Mouse (Mus musculus) embryonic facial prominence, embryonic 12.5 days (tissue): ENCODE results near the gene Taf6l. TPM values are rescaled to one million over a fixed set of nuclear protein-coding genes. Genes with fewer than 3 reads are reported as not detected.

Experiments used
- ATAC-seq: fragments of 200-750 bp; cut with Nextera tagmentation; 2 replicates; pipeline ENCODE4 v1.8.0; 2017; ENCODE audit not compliant: insufficient number of reproducible peaks, insufficient read depth, low FRiP score, low TSS enrichment
- H3K27ac ChIP-seq: fragments of 300-500 bp; sonication (generic); 2 replicates; pipeline ENCODE4 v1.5.1; 2016; ENCODE audit warnings: mild to moderate bottlenecking
- H3K27me3 ChIP-seq: fragments of 300-500 bp; sonication (generic); 2 replicates; pipeline ENCODE4 v1.6.1; 2016; ENCODE audit warnings: mild to moderate bottlenecking, moderate library complexity
- H3K36me3 ChIP-seq: fragments of 300-500 bp; sonication (generic); 2 replicates; pipeline ENCODE4 v1.6.1; 2016; ENCODE audit warnings: mild to moderate bottlenecking
- H3K4me1 ChIP-seq: fragments of 300-500 bp; sonication (generic); 2 replicates; pipeline ENCODE4 v1.6.1; 2016
- H3K4me2 ChIP-seq: fragments of 300-500 bp; sonication (generic); replicated peaks from 2 replicates; pipeline ENCODE4 v1.6.1; 2016; ENCODE audit warnings: mild to moderate bottlenecking, moderate library complexity
- H3K4me3 ChIP-seq: fragments of 300-500 bp; sonication (generic); 2 replicates; pipeline ENCODE4 v1.5.1; 2016; ENCODE audit warnings: mild to moderate bottlenecking
- H3K9ac ChIP-seq: fragments of 300-500 bp; sonication (generic); 2 replicates; pipeline ENCODE4 v1.6.1; 2016; ENCODE audit warnings: mild to moderate bottlenecking, moderate library complexity
- H3K9me3 ChIP-seq: fragments of 300-500 bp; sonication (generic); 2 replicates; pipeline ENCODE4 v1.6.1; 2016; ENCODE audit warnings: mild to moderate bottlenecking, moderate library complexity
- WGBS: fragments of 180-500 bp; shearing (Covaris S2); methylation state at CpG from one replicate; pipeline ENCODE4 v1.1.7; 2016; 5-methylcytosine and 5-hydroxymethylcytosine counted together
- polyA plus RNA-seq: library from polyadenylated mRNA; unstranded; fragments of >200 nt; fragmentation: Nextera tagmentation; extraction: Ambion mirVana; gene quantifications from 2 replicates; pipeline ENCODE4 v1.2.1, GENCODE M21; 2016

Taf6l gene
- polyA plus RNA-seq, 1 experiment from 2014 or later: 40.4 TPM

DNA sequence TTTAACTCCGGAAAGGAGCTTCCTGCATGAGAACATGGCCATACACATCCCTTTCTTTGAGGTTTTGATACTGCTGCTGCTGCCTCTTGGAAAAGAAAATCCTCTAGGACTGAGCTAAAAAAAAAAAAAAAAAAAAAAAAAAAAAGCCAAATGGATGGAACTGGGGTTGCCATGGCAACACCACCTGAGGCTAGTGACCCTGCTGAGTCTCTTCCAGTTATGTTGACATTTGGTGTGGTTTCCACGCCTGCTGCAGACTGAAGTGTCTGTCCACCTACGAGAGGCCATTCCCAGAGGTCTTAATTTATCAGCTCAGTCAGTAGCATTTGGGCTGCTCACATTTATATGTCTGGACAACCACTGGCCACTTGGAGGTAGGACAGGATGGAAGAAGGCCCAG is 2.3 kb upstream of the Taf6l start:
- no peak overlapping the region for H3K4me2 ChIP-seq
- ATAC-seq: no peak
- H3K27ac ChIP-seq: no peak overlapping the region
- peaks cover 6% of the 10 kb centered on the region; the same call in 1 of the 2 replicates for H3K4me1 ChIP-seq
- H3K9me3 ChIP-seq: peaks cover 5% of the 10 kb centered on the region; the same call in 1 of the 2 replicates
- no peak overlapping the region for H3K4me3 ChIP-seq
- H3K9ac ChIP-seq: no peak overlapping the region
- 26% methylated on average over 3 of the region's 3 CpGs for WGBS
- no peaks in the 10 kb centered on the region for H3K27me3 ChIP-seq
- H3K36me3 ChIP-seq: peaks cover 18% of the 10 kb centered on the region

DNA sequence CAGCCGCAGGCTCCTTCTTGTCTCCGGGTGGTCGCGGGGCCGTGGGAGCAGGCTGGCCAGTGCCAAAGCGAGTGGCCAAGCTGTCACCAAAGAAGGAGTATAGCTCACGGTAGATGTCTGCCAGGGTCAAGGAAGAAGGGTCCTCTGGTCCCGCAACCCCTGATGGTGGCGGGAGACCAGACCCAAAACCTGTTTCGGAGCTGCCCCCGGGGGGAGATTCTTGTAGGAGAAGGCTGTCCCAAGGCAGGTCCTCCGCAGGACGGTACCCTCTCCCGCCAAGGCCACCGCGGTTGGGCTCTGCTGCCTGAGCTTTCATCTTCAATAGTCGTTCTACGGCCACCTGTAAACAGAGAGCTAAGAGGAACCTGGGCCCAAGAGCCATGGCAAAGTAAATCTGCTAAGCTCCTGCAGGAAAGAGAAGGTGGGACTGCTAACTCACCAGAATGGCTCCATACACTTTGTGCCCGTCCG is 11.2 kb downstream of the Taf6l start:
- WGBS: 5% methylated on average over 20 of the region's 20 CpGs
- Histone ChIP-seq H3K27ac (peak overlapping the region; percentile 99), H3K9me3 (no peaks in the 10 kb centered on the region), H3K9ac (peak overlapping the region; percentile 96), H3K36me3 (peaks cover 33% of the 10 kb centered on the region), H3K27me3 (no peaks in the 10 kb centered on the region), H3K4me2 (peak overlapping the region; percentile 95), H3K4me1 (peaks cover 31% of the 10 kb centered on the region), H3K4me3 (peak overlapping the region; percentile 78)
- ATAC-seq: peak; percentile 10; the same call in 1 of the 2 replicates

DNA sequence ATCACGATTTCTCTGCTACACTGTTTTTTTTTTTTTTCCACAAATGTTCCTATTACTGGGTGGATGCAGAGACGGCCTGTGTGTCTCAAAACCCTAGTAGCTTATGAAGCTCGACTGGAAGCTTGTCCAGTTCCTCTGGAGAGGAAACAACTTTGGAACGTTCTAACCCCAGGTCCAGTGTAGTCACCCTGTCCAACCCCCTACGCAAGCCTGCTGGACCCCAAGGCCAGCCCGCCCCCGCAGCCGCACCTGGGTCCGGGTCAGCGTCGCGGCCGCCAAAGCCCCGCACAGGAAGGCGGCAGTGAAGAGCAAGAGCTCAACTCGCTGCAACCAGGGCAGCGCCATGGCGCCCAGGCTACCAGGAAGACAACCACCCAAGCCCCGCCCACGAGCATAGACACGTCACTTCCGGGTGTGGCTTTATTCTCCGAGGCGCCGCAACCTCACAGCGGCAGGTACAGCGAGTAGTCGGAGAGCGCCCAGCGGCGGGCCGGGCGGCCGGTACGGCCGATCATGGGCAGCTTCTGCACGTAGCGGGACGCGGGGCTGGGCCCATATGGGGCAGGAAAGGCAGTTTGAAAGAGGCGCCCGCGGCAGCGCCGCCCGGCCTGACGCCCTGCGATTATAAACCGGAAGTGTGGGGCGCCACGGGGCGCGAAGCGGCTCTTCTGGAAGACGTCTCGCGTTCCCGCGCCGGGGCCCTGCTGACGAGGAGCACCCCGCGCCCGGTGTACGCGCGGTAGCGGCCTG is 12.0 kb downstream of the Taf6l start, which contains the start of gene Tmem179b:
Gene Tmem179b, minus strand, starts transcription at position 382 of the 750 bp plus-strand sequence.
- ATAC-seq: peak; percentile 81
- peaks cover 31% of the 10 kb centered on the region for H3K4me1 ChIP-seq
- H3K4me2 ChIP-seq: peak within 1 kb of the TSS; percentile 95
- H3K4me3 ChIP-seq: peak within 1 kb of the TSS; percentile 78
- H3K27me3 ChIP-seq: no peaks in the 10 kb centered on the region
- no peaks in the 10 kb centered on the region for H3K9me3 ChIP-seq
- H3K27ac ChIP-seq: peak within 1 kb of the TSS; percentile 99
- peaks cover 34% of the 10 kb centered on the region for H3K36me3 ChIP-seq
- H3K9ac ChIP-seq: peak within 1 kb of the TSS; percentile 96
- under 1% methylated on average over 67 of the region's 68 CpGs for WGBS

DNA sequence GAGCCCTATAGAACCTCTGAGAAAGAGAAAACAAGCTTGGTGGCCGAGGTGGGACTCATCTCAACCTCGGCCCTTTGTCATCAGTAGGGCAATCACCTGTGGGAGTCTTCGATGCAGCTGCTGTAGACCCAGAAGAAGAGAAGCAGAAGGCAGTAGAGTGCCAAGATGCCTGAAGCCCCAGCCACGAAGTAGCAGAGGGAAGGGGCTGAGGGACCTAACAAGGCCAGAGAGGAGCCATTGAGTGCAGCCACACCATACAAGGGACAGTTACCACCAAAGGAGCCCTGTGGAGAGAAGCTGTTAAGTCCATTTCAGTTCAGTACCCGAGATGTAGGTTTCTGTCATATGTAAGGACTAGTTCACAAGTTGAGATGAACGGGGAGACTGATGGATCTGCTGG is 12.8 kb downstream of the Taf6l start:
- H3K9me3 ChIP-seq: no peaks in the 10 kb centered on the region
- peaks cover 40% of the 10 kb centered on the region for H3K36me3 ChIP-seq
- H3K4me2 ChIP-seq: peak overlapping the region; percentile 95
- peak overlapping the region; percentile 99 for H3K27ac ChIP-seq
- peak overlapping the region; percentile 96 for H3K9ac ChIP-seq
- H3K4me1 ChIP-seq: peaks cover 31% of the 10 kb centered on the region
- no peak for ATAC-seq
- peak overlapping the region; percentile 78 for H3K4me3 ChIP-seq
- no peaks in the 10 kb centered on the region for H3K27me3 ChIP-seq
- 60% methylated on average over 6 of the region's 6 CpGs for WGBS

DNA sequence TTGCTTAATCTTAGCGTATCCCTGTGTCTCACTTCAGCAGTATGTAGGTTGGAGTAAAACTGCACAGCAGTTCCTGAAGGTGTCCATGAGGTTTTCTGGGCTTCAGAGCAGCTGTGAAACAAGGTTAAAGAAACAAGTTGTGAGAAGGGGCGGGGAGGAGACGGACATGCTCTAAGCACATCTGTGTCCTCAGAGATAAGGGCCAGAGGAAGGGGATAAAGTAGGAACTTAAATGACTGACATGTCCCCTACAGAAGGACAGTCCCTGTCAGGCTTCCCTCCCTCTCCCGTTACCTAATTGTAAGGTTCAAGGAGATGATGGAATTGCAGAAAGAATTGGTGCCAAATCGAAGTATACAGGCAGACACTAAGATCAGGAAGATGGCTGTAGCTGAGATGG is 13.2 kb downstream of the Taf6l start:
- peak overlapping the region; percentile 78 for H3K4me3 ChIP-seq
- H3K27me3 ChIP-seq: no peaks in the 10 kb centered on the region
- H3K36me3 ChIP-seq: peaks cover 40% of the 10 kb centered on the region
- H3K4me1 ChIP-seq: peaks cover 31% of the 10 kb centered on the region
- peak overlapping the region; percentile 95 for H3K4me2 ChIP-seq
- ATAC-seq: no peak
- 80% methylated on average over 5 of the region's 5 CpGs for WGBS
- peak overlapping the region; percentile 99 for H3K27ac ChIP-seq
- H3K9ac ChIP-seq: no peak overlapping the region
- H3K9me3 ChIP-seq: no peaks in the 10 kb centered on the region

DNA sequence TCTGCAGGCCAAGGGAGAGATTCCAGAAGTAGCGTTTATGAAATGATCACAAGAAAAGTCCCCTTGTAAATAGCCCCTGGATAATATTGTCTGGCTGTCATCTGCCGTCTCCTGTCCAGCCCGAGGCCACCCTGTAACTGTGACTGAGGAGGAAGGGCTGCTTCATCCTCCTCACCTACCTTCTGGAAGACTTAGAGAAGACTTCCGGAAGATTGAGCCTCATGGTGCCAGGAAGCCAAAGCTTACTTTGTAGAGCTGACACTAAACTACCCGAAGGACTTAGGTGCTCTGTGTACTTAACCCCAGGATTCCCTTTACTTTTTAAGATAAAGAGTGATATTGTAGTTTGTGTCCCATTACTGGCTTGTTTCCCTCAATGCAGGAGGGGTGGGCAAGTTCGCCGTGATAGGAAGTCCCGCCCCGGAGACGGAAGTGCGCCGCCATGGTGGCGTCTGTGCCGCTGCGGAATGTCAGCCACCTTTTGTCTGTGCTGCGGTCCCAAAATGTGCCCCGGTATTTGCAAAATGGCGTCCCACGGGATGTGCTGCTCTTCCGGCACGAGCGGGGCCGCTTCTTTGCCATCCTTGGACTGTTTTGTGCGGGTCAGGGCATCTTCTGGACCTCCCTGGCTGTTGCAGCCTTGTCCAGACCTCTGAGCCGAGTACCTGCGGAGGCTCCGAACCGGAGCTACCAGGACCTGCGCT is 15.5 kb downstream of the Taf6l start, which contains the start of gene Tmem223:
Gene Tmem223, plus strand, starts transcription at position 430 of the 704 bp plus-strand sequence.
- H3K36me3 ChIP-seq: peaks cover 59% of the 10 kb centered on the region
- ATAC-seq: 0 out of 2 replicates have a peak, but pooled peaks have one; percentile 24

DNA sequence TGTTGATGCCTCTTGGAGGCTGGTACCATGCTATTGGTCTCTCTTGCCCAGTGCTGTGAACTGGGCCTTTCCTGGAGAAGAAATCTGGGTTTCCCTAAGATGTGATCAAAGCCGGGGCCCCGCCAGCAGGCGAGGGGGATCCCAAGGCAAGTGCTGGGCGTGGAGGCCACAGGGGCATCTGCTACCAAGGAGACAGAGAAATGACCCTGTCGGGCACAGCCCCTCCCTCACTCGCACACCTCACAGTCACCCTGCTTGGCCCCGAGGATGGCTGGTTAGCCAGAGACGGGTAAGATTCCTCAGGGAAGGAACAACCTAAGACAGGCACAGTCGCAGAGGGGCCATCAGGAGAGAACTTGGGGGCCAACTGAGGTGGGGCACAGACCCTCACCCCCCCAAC is 20.7 kb downstream of the Taf6l start:
- Histone ChIP-seq H3K36me3 (peaks cover 82% of the 10 kb centered on the region), H3K4me1 (0 out of 2 replicates have a peak, but pooled peaks cover 4% of the 10 kb centered on the region), H3K4me2 (no peak overlapping the region), H3K9me3 (peaks cover 7% of the 10 kb centered on the region; the same call in 1 of the 2 replicates), H3K27ac (no peak overlapping the region), H3K27me3 (no peaks in the 10 kb centered on the region), H3K4me3 (no peak overlapping the region), H3K9ac (no peak overlapping the region)
- 95% methylated on average over 9 of the region's 9 CpGs for WGBS
- no peak for ATAC-seq

More for the DNA sequence above, 15.5 kb downstream of the Taf6l start, which contains the start of gene Tmem223:
- H3K9me3 ChIP-seq: no peaks in the 10 kb centered on the region
- 23% methylated on average over 29 of the region's 29 CpGs for WGBS
- H3K4me2 ChIP-seq: peak within 1 kb of the TSS; percentile 73
- H3K4me3 ChIP-seq: peak within 1 kb of the TSS; percentile 81
- H3K9ac ChIP-seq: peak within 1 kb of the TSS; percentile 90
- H3K4me1 ChIP-seq: peaks cover 29% of the 10 kb centered on the region
- peak within 1 kb of the TSS; percentile 90 for H3K27ac ChIP-seq
- H3K27me3 ChIP-seq: no peaks in the 10 kb centered on the region

DNA sequence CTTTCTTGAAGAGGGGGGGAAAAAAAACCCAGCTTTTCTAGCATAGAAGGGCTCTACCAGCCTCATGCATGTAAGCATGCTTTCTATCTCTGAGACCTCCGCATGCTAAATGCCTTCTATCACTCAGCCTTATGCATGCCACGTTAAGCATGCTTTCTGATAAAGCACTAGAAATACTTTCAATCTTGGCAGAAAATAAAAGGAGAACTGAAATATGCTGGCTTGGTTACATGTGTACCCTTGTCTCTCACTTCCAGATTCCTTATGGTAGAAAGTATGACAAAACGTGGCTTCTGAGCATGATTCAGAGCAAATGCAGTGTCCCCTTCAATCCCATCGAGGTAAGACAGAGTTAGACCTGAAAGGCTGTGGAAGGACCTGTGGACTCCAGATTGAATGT is 22.9 kb downstream of the Taf6l start:
- Histone ChIP-seq H3K4me1 (peaks cover 7% of the 10 kb centered on the region), H3K9ac (no peak overlapping the region), H3K36me3 (peaks cover 64% of the 10 kb centered on the region), H3K4me2 (no peak overlapping the region), H3K9me3 (peaks cover 7% of the 10 kb centered on the region; the same call in 1 of the 2 replicates), H3K27ac (no peak overlapping the region), H3K4me3 (no peak overlapping the region), H3K27me3 (no peaks in the 10 kb centered on the region)
- ATAC-seq: no peak
- WGBS: 90% methylated on average over 4 of the region's 4 CpGs

DNA sequence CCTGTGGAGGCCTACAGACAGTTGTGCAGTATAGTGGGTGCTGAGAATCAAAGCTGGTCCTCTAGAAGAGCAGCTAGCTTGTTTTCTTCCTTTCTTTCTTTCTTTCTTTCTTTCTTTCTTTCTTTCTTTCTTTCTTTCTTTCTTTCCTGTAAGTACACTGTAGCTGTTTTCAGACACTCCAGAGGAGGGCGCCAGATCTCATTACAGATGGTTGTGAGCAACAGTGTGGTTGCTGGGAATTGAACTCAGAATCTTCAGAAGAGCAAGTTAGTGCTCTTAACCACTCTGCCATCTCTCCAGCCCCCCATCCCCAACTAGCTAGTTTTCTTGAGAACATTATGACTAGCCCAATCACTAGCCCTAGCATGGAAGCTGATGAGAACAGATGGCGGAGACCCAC is 25.5 kb downstream of the Taf6l start:
- H3K27me3 ChIP-seq: no peaks in the 10 kb centered on the region
- no peak overlapping the region for H3K9ac ChIP-seq
- H3K9me3 ChIP-seq: peaks cover 7% of the 10 kb centered on the region; the same call in 1 of the 2 replicates
- no peak overlapping the region for H3K27ac ChIP-seq
- 82% methylated on average over 2 of the region's 2 CpGs for WGBS
- peaks cover 39% of the 10 kb centered on the region for H3K36me3 ChIP-seq
- H3K4me1 ChIP-seq: peaks cover 15% of the 10 kb centered on the region
- no peak for ATAC-seq
- H3K4me3 ChIP-seq: no peak overlapping the region
- no peak overlapping the region for H3K4me2 ChIP-seq

DNA sequence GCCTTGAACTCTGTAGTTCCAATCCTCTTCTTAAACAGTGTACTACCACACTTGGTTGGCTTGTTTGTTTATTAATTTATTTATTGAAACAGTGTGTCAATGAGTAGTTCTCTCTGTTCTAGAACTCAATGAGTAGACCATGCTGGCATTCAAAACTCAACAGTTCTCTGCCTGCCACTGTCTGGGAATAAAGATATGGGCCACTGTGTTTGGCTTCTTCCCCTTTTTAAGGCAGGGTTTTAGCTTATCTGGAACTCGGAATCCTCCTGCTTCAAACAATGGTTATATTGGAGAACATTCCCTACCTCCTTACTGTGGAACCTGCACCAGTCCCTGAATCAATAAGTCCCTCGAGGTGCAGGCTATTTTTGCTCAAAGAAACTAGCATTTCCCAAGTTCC is 27.3 kb downstream of the Taf6l start:
- Histone ChIP-seq H3K4me2 (no peak overlapping the region), H3K9ac (no peak overlapping the region), H3K4me1 (peaks cover 18% of the 10 kb centered on the region), H3K9me3 (no peaks in the 10 kb centered on the region), H3K27me3 (no peaks in the 10 kb centered on the region), H3K4me3 (no peak overlapping the region), H3K27ac (no peak overlapping the region), H3K36me3 (peaks cover 37% of the 10 kb centered on the region)
- ATAC-seq: no peak
- WGBS: 82% methylated on average over 2 of the region's 2 CpGs

DNA sequence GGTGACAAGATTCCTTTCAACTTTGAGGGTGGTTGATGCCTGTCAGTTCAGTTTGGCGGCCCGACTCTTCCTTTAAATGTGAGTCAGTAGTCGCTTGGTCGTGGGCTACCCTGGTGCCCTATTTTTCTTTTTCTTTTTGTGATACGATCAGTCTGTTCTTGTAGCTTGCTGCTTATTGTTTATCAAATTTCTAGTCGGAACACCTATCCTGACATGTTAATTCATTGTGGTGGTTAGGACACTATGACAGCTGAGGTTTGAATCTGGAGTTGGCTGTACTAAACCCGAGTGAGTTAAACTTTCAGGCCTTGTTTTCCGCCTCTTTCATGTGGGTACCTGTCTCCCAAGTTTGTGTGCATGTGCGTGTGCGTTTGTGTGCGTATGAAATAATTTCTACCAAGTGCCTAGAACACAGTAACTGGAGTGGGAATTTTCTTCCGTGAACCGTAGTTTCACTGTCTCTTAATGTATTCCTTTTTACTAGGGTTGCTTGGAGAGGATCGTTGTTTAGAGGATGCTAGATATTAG is 28.7 kb downstream of the Taf6l start:
- peak overlapping the region; percentile 93 for H3K27ac ChIP-seq

More for the DNA sequence above, 28.7 kb downstream of the Taf6l start:
- Histone ChIP-seq H3K9ac (peak overlapping the region; percentile 99), H3K9me3 (no peaks in the 10 kb centered on the region), H3K27me3 (no peaks in the 10 kb centered on the region), H3K4me3 (peak overlapping the region; percentile 100), H3K4me2 (peak overlapping the region; percentile 61), H3K4me1 (peaks cover 18% of the 10 kb centered on the region), H3K36me3 (peaks cover 31% of the 10 kb centered on the region)
- WGBS: 7% methylated on average over 14 of the region's 14 CpGs
- ATAC-seq: no peak
